8 mouse cellular contexts compared by ENCODE assay signal in genomic region chr2:22895282-22896273, GRCm38 (mm10). TPM values are rescaled to one million over a fixed set of nuclear protein-coding genes. Genes with fewer than 3 reads are reported as not detected.
A peak's percentile ranks its signal among the peaks of the same experiment; 100 is the strongest.
DNase-seq lines count a peak whose midpoint lies in the region; ATAC-seq lines count a peak whose summit lies in the region.

Pdss1 (plus strand) TSS chr2:22895522.

- H3K36me3 ChIP-seq in hindbrain, embryonic 15.5 days = no peaks in the 10 kb centered on the region

- H3K27me3 ChIP-seq in hindbrain, embryonic 15.5 days = no peaks in the 10 kb centered on the region

- peak within 1 kb of the TSS; percentile 78 for H3K9ac ChIP-seq in hindbrain, embryonic 15.5 days

- H3K4me3 ChIP-seq in hindbrain, embryonic 15.5 days = peak within 1 kb of the TSS; percentile 89

- H3K4me1 ChIP-seq in hindbrain, embryonic 15.5 days (replicated peaks) = peaks cover 20% of the 10 kb centered on the region

- under 1% methylated on average over 81 of the region's 81 CpGs for WGBS in hindbrain, embryonic 15.5 days

- H3K4me2 ChIP-seq in hindbrain, embryonic 15.5 days = peak within 1 kb of the TSS; percentile 86

- peak within 1 kb of the TSS; percentile 87 for H3K27ac ChIP-seq in hindbrain, embryonic 15.5 days (replicated peaks)

- no peaks in the 10 kb centered on the region for H3K9me3 ChIP-seq in hindbrain, embryonic 15.5 days

- DNase-seq in T-cell, adult 2 months (ENCODE audit: low spot score) = peak; percentile 86
- peak; percentile 95 to 96 for DNase-seq in cerebellum, postnatal 36 days
- peak; percentile 88 to 89 for DNase-seq in frontal cortex, postnatal 36 days (ENCODE audit: low spot score in 2 of 2)
- DNase-seq in left cerebral cortex, adult 11 months (ENCODE audit: low spot score) = peak; percentile 81
- DNase-seq in lung, postnatal 4 days = peak; percentile 94 to 96
- peak; percentile 84 for DNase-seq in retina, postnatal 7 days (ENCODE audit: low read depth, low spot score)
- peak; percentile 76 for DNase-seq in urinary bladder, adult 2 months (ENCODE audit: low spot score)

- peak; percentile 99 for ATAC-seq in hindbrain, embryonic 15.5 days (ENCODE audit: low FRiP score, low read depth)

RNA-seq across cellular contexts. Expression of gene Pdss1, which starts in this region (rescaled TPM):
- polyA plus RNA-seq in hindbrain, embryonic 15.5 days (2015; fragmentation: Nextera tagmentation; extraction: Ambion mirVana) = 23.1 and 25.1 TPM in 2 replicates
- polyA plus RNA-seq in urinary bladder, adult 2 months (2012; rRNA removed) = 5.0 and 6.2 TPM in 2 replicates

Comparison
In these comparisons a context has a peak if more than half of its experiments do, and no peak if none do; other contexts are left out.
1. Peak in every context shown above with its lines: DNase-seq, ATAC-seq, H3K4me3 ChIP-seq and H3K27ac ChIP-seq.